Mouse (Mus musculus) embryo, embryonic 11.5 days (tissue): ENCODE measurements at regions not wholly inside any gene's neighbourhood (a gene's known extent, or its start where the extent isn't known, plus 50 kb on each side); places are given as distances from the start of the nearest gene placed in this dataset.

Source experiments
- DNase-seq: peaks from one replicate; pipeline ENCODE4 v3.0.0-alpha.2; 2012; ENCODE audit warnings: low read depth, low spot score

DNA sequence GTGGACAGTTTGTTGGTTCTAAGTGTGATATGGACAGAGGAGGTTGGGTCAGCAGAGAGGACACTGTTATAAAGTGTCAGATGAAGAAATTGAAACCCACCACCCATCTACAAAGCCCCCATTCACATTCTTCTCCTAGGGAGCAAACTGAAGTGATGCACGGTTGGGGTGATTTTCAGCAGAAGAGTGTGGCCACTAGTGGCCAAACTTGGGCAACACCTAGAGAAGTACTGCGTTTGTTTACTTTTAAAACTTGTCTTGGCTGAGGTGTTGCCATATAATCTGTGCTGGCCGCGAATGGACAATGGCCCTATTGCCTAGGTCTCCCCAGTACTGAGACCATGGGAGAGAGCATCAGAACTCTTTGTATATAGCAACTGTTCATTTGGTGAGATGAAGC, 150.8 kb upstream of the Cox10 start:
- no peak for DNase-seq

DNA sequence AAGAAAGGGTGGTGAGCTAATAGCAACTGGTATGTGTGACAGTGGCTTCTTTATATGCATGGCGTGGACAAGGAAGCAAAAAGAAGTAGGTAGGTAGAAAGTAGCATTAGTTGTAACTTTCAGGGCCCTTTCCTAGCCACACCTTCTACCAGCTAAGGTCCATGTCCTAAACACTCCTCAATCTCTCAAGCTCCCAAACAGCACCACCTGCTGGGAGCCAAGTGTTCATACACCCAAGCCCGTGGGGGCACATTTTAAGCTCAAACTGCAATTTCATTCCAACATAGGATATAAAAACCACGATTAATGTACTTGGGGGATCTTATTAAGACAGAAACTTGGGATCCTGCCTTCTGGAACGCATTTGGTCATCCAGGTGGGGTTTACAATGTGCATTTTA, 141.6 kb upstream of the Cox10 start:
- DNase-seq = no peak

DNA sequence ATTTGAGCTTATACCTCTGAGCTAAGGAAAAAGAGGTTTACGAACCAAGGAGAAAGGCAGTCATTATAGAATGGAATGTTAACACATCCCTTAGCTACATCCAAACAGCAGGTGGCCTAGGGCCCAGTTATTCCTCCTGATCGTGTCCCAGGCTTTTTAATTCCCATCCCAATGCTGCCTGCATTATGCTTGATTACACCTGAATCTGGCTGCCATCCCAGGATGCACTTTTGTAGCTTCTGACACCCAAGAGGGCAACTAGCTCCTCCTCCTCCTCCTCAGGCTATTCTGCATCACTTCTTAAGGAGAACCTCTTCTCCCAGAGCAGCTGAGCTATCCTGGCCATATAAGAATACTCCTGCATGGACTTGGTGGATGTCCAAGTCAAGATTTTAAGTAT, 137.9 kb upstream of the Cox10 start:
- no peak for DNase-seq

DNA sequence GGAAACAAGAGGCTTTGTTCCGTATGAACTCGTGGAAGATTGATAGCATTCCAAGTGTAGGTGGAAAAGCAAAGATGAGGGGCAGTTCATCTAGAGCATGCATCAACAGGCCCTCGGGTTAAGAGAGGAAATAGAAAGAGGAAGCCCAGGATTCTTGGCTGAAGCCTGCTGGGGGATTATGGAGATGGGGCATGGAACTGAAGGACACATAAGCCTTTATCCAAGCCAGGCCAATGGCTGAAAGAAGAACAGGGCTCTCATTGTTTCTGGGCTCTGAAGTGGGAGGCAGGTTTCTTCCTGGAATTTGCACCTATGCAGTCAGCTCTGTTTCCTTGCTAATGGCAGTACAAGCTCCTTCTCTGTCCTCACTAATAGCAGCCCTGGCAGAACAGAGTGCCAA, 131.6 kb upstream of the Cox10 start:
- DNase-seq = no peak

DNA sequence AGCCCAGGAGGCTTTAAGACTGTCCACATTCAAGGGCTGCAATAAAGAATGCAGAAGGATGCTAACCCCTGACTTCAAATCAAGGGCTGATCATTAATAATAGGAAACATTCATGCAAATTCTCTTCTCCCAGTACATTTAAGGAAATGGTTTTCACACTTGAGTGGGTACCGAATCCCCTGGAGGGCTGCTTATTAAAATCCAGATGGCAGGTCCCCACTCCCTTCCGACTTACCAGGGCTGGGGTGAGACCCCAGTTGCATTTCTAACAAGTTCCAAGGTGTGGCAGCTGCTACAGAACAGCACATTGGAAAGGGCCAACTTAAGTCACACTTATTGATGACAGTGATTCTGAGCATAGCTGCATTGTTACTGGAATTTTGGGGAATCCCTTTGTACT, 129.0 kb upstream of the Cox10 start:
- DNase-seq = no peak

DNA sequence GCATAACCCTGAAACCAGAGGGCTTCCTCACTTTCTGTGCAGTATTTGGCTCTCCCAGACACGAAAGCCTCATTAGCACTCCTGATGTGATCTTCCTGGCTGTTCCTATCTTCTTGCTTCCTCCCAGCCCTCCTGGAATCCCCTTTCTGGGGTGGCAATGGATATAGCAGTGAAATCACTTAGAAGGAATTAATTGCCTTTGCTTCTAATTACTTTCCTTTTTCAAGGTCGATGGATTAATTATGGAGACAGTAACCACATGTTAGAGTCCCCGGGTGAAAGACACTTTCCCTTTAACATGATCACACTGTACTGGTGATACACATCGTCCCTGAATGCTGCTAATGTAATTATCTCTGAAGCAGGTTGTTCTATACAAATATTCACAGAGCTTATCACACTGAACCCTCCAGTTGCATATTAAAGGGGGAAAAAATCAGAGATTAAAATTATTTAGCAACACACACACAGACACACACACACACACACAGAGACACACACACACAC, 128.1 kb upstream of the Cox10 start:
- no peak for DNase-seq

DNA sequence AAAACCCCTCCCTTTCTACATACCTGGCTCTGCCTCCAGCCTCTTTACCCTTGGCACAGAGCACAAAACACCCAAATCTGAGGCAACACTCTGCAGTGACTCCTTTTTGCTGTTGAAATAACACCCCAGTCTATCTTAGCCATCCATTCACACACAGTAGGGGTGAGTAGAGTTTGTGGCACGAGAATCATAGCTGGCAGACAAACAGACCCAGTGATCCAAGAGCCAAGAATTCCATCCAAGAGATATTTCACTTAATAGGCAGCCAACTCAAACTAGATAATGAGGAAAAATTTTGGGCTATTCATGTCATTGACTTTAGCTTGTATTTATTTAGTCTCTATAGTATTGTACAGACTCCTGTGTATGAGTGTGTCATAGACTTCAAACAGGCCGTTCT, 126.9 kb upstream of the Cox10 start:
- DNase-seq = no peak

DNA sequence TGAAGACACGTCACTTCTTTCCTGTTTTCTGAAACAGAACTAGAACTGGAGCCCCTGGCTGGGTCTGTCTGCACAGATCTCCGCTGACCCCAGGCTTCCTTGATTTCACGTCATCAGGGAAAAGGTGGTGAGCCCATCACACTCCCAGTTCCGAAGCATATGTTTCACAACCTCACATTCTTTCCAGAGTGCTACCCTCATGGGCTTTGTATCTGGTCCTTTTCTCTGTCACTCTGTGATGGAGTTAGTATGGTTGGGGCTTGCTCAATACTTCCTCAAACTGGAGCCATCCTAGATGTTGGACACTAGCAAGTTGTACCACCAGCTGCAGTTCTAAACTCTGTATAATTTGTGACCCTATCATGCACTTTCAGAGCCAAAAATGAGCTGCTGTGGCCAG, 125.8 kb upstream of the Cox10 start:
- DNase-seq = no peak

DNA sequence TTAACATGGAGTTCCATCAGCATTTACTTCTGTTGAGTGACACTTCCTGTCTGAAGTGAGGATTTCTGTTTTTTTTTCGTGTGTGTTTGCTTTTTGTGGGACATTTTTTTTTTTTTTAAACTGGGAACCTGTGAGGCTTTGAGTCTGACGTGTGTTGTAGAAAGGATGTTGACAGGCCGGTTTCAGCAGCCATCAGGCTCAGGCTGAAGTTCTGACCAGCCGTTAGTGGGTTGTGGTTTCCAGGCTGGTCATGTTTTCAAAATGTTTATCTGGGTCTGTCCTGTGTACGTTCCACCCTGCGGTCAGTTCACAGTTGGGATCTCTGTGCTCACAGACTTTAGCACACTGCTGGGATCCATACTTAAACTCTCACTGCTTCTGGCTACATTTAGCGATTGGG, 125.0 kb upstream of the Cox10 start:
- DNase-seq = no peak

DNA sequence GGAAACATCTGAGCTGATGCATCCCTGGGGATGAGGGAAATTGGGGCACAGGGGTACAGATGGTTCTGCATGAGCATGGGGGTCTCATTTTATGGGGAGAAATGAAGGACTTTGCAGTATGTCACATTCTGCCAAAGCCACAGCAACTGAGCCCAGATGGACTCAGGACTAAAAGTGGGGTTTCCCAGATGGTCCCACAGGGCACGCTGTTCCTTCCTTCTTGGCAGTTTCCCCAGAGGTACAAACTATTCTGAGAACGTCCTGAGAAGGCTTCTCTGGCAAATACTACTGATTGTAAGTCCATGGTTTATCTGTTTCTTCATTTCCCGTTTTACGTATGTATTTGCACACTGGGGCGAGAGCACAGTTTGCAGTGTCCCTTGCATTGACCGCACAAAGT, 121.6 kb upstream of the Cox10 start:
- no peak for DNase-seq

DNA sequence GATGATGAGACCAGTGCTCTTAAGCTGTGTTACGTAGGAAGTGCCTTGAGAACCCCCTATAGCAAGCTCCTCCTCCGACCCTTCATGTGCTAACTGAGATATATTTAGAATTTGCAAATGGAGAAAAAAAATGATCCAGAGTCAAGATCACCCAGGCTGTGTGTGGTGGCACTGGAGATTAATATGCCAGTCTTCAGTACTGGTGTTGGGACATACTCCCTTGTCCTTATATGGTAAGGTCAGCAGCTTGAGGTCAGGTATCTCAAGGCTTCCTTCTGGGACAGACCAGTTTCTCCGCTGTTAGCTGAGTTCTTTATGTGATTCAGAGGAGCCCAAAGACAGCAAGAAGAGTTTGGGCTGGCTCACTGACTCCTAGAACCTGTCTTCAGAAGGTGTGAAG, 116.0 kb upstream of the Cox10 start:
- DNase-seq = no peak

DNA sequence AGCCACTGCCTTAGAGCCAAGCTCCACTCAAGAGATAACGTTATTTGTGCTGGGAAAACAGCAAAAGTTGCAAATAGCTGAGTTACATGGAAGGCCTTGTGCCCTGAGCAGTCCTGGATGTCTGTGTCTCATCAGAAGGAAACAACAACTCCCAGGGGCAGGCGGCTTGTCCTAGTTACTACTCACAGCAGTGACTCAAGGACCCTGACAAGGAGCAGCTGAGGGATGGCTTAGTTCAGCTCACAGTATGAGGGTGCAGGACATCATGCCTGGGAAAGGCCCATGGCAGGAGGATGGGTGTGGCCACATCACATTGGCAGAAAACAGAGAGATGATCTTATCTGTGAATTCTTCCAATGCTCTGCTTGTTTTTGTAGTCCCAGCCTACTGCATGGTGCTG, 109.4 kb upstream of the Cox10 start:
- no peak for DNase-seq

DNA sequence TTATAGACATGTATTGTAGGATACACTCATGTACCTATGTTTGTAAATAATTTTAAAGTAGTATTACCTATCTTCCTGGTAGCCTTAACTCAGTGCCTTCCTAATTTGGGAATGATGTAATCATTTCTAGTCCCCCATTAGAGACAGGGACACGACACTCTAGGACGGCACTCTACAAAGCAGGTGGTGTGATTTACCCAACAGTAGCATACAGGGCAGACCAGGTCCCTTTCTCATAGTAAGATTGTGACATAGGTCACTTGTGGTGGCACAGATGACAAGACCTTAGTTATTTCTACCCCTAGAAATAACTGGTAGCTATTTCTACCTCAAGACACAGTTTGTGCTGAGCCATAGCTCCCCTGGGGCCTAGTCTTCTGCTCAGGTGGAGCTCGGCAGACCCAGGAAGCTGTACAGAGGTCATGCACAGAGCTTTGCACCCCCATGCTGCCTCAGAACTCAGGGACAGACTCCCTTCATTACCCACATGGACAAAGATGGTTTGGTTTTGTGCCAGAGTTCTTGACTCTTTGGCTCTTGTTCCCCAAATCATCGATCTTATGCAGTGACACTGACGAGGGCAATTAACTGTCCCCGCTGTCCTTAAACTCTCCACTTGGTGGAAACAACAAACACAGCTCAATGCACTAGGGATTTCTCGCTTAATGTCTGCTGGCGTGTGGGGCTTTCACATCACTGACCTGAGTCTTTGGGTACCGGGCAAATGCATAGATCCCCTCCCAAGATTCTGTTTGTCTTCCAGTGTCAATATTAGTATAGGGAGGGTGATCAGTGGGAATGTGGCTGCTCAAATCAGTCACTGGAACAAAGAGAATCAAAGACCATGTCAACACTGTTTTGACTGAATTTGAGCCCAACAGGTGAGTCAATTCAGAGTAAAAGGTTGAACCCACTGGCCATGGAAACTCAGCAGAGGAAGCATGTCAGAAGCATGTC, 108.5 kb upstream of the Cox10 start:
- DNase-seq = no peak

DNA sequence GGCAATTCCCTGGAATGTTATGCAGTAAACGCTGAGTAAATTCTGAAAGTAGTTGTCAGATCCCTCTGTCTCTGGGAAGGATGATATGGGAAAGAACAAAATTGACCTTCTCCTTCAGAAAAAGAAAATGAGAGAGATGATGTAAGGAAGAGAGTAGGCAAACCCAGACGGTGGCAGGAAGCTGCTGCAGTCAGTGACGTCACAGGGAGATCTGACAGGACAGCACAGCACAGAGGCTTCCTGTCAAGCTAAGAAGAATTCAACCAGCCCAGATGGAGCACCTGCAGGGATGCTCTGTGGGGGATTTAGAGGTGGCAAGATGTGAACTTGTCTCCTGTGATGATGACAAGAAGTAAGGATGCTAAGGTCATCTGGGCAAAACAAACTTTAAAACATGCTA, 107.7 kb upstream of the Cox10 start:
- no peak for DNase-seq

DNA sequence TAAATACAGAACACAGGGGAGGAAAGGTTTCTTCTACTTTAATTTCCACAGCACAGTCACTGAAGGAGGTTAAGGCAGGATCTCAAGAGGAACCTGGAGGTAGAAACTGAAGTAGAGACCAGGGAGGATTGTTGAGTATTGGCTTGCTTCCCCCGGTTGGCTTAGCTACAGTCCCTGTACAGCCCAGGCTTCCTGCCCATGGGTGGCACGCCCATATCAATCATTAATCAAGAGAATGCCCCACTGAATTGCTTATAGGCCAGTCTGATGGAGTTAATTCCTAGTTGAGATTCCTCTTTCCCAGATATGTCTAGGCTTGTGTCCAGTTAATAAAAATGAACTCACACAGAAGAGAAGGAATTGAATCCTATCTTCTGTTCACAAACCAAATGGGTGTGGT, 107.3 kb upstream of the Cox10 start:
- no peak for DNase-seq

DNA sequence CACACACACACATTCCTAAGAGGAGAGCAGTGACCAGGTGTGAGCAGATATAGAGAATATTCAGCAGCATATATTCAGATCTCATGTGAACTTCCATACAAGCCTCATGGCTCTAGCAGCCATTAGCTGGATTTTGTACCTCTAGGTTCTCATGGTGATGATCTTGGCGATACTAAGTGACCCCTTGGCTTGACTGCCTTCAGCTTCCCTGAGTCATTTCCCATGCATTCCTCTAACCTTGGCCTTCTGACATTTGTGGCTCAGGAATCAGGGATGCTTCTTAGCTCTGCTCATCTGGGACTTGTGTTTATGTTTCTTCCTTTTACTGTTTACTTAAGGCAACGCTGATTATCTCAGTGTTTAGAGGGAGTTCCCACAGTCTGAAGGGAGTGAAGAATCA, 100.8 kb upstream of the Cox10 start:
- DNase-seq = no peak

DNA sequence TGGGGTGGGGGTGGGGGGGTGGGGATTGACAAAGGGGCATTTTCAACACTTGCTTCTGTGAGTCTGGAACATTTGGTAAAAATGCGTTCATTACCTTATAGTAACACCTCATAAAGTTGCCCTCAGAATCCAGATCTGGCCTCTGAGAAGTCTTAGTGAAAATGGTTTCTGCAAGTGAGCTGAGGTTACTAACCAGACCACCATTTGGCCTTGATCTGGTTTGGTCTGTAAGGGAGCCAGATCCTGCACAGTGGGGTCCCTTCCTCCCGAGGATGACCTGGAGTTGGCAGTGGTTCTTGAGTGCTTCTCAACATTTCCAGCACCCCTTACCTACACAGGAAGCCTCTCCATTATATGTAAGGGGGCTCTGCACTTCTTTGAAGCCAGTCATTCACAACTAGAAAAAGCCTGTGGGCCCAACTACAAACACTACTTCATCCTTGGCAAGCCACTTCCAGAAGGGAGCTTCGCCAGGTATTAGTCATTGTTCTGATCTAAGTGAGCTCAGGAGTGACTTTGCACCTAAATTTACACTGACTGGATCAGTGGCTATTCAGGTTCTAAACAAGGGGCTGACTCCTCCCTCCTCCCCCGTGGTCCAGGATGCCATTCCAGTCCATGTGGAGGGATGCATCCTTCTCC, 94.3 kb upstream of the Cox10 start:
- DNase-seq = no peak

DNA sequence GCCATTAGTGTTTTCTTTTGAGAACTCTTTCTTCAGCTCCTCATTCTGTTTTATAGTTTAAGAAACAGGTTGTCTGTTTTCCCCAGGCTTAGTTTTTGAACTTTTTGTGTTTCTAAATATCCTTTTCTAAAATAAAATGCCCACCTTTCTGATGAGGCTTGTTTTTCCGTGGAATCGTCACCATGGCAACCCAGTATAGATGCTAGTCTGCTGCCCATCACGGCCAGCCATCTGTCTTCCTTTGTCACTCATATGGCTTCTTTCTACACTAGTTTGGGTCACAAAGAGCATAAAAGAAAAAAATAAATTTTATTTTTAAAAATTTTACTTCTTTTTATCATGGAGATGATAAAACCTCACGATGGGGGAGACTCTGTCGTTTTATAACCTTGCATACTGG, 93.7 kb upstream of the Cox10 start:
- DNase-seq = no peak

DNA sequence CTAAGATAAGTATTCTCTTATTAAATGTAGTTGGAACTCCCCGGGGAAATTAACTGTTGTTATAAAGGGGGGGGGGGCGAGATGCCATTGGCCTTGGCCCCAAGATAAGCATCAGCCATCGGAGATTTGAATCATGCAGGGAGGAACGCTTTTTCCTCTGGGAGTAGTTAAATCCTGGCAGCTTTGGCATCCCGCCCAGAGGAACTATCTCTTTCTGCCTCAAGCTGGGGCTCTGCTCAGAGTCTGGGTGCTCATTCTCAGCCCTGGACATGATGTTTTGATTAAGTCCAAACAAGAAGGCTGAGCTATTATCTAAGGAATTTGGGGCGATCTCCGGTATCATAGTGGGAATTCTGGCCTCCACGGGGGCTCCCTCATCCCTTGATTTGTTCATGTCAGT, 89.4 kb upstream of the Cox10 start:
- peak; percentile 26 for DNase-seq

DNA sequence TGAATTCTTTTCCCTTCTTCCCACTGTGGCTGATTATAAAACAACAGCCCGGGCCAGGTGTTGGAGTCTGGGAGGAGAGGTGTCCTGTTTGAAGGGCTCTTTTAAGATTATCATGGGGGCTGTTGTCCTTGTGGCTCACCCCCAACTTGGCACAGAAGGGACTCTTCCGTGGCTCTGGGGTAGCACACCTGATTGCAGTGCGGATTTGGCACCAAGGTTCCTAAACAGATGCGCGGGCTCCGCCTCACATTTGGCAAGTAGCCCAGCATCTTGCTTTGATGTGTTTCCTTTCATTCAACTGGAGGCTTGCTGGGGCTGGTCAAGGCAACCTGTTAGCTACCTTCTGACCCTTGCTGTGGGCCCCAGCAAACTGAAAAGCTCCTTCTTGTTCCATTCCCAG, 85.5 kb upstream of the Cox10 start:
- no peak for DNase-seq

DNA sequence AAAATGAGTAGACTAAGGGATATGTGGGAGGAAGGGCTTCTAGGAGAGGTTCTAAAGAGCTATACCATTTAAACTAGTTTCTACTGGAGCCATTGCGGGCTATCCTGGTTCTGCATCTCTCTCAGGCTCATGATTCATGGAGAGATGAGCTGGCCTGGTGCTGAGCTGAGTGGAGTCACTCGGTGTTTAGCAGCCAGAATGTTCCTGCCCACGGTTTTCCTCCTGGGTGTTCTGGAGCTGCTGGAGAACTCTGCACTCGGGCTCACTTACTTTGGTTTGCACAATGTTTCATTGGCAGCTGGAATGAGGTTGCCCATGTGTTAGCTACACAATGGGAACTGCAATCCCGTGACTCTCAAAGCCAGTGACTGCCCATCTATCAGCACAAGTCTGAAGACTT, 79.0 kb upstream of the Cox10 start:
- no peak for DNase-seq

DNA sequence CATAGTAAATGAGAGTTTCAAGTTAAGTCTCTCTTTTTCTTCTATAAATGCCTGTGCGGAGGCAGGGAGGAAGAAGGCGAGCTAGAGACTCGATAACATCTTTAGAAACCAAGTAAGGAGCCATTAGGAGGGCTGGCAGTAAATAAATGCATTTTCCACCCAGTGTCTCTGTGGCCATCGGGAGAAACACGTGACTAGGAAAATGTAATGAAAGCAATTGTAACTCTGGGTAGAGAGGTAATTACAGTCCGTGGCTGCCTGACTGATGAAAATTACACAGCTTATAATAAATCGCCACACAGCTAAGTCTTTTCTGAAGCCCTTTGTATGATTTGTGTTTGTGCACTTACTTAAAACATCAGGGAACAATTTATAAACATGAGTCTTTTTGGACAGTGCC, 77.4 kb upstream of the Cox10 start:
- no peak for DNase-seq

DNA sequence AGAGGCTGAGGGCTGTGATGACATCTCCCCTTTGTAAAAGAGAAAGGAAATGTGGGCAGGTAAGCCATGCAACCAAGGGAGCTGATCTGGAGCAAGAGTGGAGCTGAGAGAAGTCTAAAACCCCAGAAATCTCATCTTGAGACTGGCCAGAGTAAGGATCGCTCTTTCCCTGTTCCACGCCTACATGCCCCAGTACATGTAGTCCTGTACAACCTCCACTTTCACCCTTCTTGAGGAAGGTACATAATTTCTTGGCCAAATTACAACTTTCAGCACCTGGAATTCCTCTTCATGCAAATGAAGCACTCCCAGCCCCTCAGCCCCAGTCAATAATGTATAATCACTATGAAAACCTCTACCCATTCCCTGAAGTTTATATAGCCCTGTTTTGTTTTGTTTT, 60.2 kb upstream of the Cox10 start:
- no peak for DNase-seq
